Mouse (Mus musculus) embryonic facial prominence, embryonic 10.5 days (tissue): Measurements from ENCODE around the gene Rftn1. TPM values are rescaled to one million over a fixed set of nuclear protein-coding genes. Genes with fewer than 3 reads are reported as not detected.

Experiments used
- DNase-seq: peaks from one replicate; pipeline ENCODE4 v3.0.0-alpha.2; 2017; ENCODE audit warnings: low spot score
- H3K27ac ChIP-seq: fragments of 300-500 bp; sonication (generic); replicated peaks from 2 replicates; pipeline ENCODE4 v1.5.1; 2016; ENCODE audit warnings: mild to moderate bottlenecking
- H3K27me3 ChIP-seq: fragments of 300-500 bp; sonication (generic); replicated peaks from 2 replicates; pipeline ENCODE4 v1.6.1; 2016; ENCODE audit warnings: low read depth, mild to moderate bottlenecking; ENCODE audit not compliant: poor library complexity, severe bottlenecking
- H3K36me3 ChIP-seq: fragments of 300-500 bp; sonication (generic); replicated peaks from 2 replicates; pipeline ENCODE4 v1.6.1; 2016; ENCODE audit warnings: mild to moderate bottlenecking, moderate library complexity
- H3K4me1 ChIP-seq: fragments of 300-500 bp; sonication (generic); 2 replicates; pipeline ENCODE4 v1.6.1; 2016
- H3K4me3 ChIP-seq: fragments of 300-500 bp; sonication (generic); 2 replicates; pipeline ENCODE4 v1.5.1; 2016; ENCODE audit warnings: mild to moderate bottlenecking, moderate library complexity
- H3K9me3 ChIP-seq: fragments of 300-500 bp; sonication (generic); 2 replicates; pipeline ENCODE4 v1.6.1; 2016; ENCODE audit warnings: mild to moderate bottlenecking
- WGBS: fragments of 180-500 bp; shearing (Covaris S2); methylation state at CpG from one replicate; pipeline ENCODE4 v1.1.7; 2016; 5-methylcytosine and 5-hydroxymethylcytosine counted together
- polyA plus RNA-seq: library from polyadenylated mRNA; unstranded; fragments of >200 nt; fragmentation: Nextera tagmentation; extraction: Ambion mirVana; gene quantifications from 2 replicates; pipeline ENCODE4 v1.2.1, GENCODE M21; 2016

Gene Rftn1
- polyA plus RNA-seq, 1 experiment from 2014 or later = 6.6 TPM

- H3K36me3 ChIP-seq = no peaks in the 10 kb centered on the region
- no peaks in the 10 kb centered on the region for H3K27me3 ChIP-seq
- no peak for DNase-seq
- 0 out of 2 replicates have a peak, but pooled peaks cover 13% of the 10 kb centered on the region for H3K4me1 ChIP-seq
- H3K9me3 ChIP-seq = no peaks in the 10 kb centered on the region
- no peak overlapping the region for H3K4me3 ChIP-seq
- WGBS = 83% methylated on average over 5 of the region's 5 CpGs
- no peak overlapping the region for H3K27ac ChIP-seq
Observed at GRCm38 (mm10) chr17:50152085-50152484, 38.4 kb downstream of the Rftn1 start.

GRCm38 (mm10) chr17:50151208-50151723, 39.2 kb downstream of the Rftn1 start:
- Histone ChIP-seq H3K9me3 (no peaks in the 10 kb centered on the region), H3K36me3 (no peaks in the 10 kb centered on the region), H3K27me3 (no peaks in the 10 kb centered on the region), H3K27ac (no peak overlapping the region), H3K4me1 (0 out of 2 replicates have a peak, but pooled peaks cover 13% of the 10 kb centered on the region), H3K4me3 (no peak overlapping the region)
- WGBS = 78% methylated on average over 7 of the region's 7 CpGs
- DNase-seq = no peak

- Histone ChIP-seq H3K27ac (no peak overlapping the region), H3K36me3 (no peaks in the 10 kb centered on the region), H3K27me3 (no peaks in the 10 kb centered on the region), H3K4me3 (no peak overlapping the region), H3K9me3 (no peaks in the 10 kb centered on the region), H3K4me1 (0 out of 2 replicates have a peak, but pooled peaks cover 13% of the 10 kb centered on the region)
- DNase-seq = no peak
- 78% methylated on average over 16 of the region's 16 CpGs for WGBS
Observed at GRCm38 (mm10) chr17:50150416-50151207, 39.9 kb downstream of the Rftn1 start.

DNA sequence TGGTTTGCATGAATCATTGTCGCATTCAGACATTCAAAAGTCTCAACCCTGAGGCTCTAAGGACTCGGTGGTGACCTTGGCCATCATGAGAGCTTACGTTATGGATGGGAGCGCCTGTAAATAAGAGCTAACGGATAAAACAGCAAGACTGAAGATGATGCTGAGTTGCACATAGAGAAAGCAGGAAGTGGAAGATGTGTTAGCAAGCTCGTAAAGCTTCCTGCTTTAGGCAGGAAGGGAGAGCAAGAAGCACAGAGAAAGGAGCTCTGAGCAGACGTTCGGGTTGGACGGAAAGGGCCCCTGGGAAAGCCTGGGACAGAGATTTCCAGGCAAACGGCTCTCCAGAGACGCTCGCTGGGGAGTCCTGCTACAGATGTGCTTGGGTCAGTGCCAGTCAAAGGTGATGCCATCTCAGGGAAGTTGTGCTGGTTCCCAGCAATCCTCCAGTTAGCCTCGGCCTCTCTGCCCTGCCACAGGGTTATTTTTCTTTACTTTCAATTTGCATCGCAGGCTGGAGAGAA, 40.7 kb downstream of the Rftn1 start:
- Histone ChIP-seq H3K9me3 (no peaks in the 10 kb centered on the region), H3K27me3 (no peaks in the 10 kb centered on the region), H3K36me3 (no peaks in the 10 kb centered on the region), H3K4me1 (0 out of 2 replicates have a peak, but pooled peaks cover 13% of the 10 kb centered on the region), H3K4me3 (no peak overlapping the region), H3K27ac (no peak overlapping the region)
- WGBS = 77% methylated on average over 14 of the region's 14 CpGs
- no peak for DNase-seq

GRCm38 (mm10) chr17:50147831-50148587, 42.5 kb downstream of the Rftn1 start:
- no peaks in the 10 kb centered on the region for H3K9me3 ChIP-seq
- H3K36me3 ChIP-seq = no peaks in the 10 kb centered on the region
- H3K27ac ChIP-seq = no peak overlapping the region
- no peak for DNase-seq
- H3K4me3 ChIP-seq = no peak overlapping the region
- H3K27me3 ChIP-seq = no peaks in the 10 kb centered on the region
- 0 out of 2 replicates have a peak, but pooled peaks cover 13% of the 10 kb centered on the region for H3K4me1 ChIP-seq
- 92% methylated on average over 12 of the region's 12 CpGs for WGBS

DNA sequence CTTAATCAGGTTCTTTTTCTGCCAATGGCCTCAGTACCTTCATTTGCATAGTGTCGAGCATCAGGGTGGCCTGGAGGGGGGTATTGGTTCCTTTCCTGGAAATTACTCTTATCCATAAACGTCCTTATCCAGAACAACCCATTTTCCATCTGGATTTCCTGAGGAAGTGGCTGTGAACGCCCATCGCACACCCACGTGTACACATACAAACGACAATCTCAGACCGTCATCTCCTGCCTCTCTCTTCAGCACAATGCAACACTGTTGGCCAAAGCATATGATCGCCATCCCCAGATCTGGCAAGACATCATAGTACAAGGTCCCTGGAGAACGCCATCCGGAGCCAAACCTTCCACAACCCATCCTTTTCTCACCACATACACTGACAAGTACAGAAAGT, 47.1 kb downstream of the Rftn1 start:
- Histone ChIP-seq H3K27ac (no peak overlapping the region), H3K9me3 (no peaks in the 10 kb centered on the region), H3K36me3 (no peaks in the 10 kb centered on the region), H3K27me3 (no peaks in the 10 kb centered on the region), H3K4me1 (peaks cover 11% of the 10 kb centered on the region), H3K4me3 (no peak overlapping the region)
- no peak for DNase-seq
- 90% methylated on average over 10 of the region's 10 CpGs for WGBS

- Histone ChIP-seq H3K4me3 (no peak overlapping the region), H3K9me3 (no peaks in the 10 kb centered on the region), H3K27me3 (no peaks in the 10 kb centered on the region), H3K4me1 (peaks cover 11% of the 10 kb centered on the region), H3K27ac (no peak overlapping the region), H3K36me3 (no peaks in the 10 kb centered on the region)
- WGBS = 76% methylated on average over 8 of the region's 8 CpGs
- DNase-seq = no peak
Observed at GRCm38 (mm10) chr17:50142553-50142952, 47.9 kb downstream of the Rftn1 start.

DNA sequence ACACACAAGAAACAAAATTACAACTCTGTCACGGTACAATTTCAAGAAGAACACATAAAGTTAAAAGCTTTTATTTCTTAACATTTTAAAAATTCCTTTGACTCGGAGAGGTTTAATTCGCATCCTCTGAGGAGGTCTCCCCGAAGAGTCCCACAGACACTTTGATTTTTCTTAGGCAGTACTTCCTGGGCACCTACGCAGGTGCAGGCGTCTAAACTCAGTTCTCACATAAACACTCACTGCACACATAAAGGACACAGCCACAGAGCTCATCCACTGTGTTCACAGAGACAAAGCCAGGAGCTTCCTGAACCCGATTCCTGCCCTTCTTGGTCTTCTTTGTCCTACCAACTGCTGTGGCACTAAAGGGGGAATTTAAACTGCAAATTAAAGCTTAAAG, 48.3 kb downstream of the Rftn1 start:
- Histone ChIP-seq H3K36me3 (no peaks in the 10 kb centered on the region), H3K27me3 (no peaks in the 10 kb centered on the region), H3K27ac (no peak overlapping the region), H3K9me3 (no peaks in the 10 kb centered on the region), H3K4me3 (no peak overlapping the region), H3K4me1 (peaks cover 11% of the 10 kb centered on the region)
- 86% methylated on average over 7 of the region's 7 CpGs for WGBS
- no peak for DNase-seq

- H3K4me3 ChIP-seq = no peak overlapping the region
- H3K9me3 ChIP-seq = no peaks in the 10 kb centered on the region
- peaks cover 11% of the 10 kb centered on the region for H3K4me1 ChIP-seq
- DNase-seq = no peak
- 88% methylated on average over 9 of the region's 9 CpGs for WGBS
- no peak overlapping the region for H3K27ac ChIP-seq
- no peaks in the 10 kb centered on the region for H3K36me3 ChIP-seq
- H3K27me3 ChIP-seq = no peaks in the 10 kb centered on the region
Observed at GRCm38 (mm10) chr17:50136060-50136459, 54.4 kb downstream of the Rftn1 start.

DNA sequence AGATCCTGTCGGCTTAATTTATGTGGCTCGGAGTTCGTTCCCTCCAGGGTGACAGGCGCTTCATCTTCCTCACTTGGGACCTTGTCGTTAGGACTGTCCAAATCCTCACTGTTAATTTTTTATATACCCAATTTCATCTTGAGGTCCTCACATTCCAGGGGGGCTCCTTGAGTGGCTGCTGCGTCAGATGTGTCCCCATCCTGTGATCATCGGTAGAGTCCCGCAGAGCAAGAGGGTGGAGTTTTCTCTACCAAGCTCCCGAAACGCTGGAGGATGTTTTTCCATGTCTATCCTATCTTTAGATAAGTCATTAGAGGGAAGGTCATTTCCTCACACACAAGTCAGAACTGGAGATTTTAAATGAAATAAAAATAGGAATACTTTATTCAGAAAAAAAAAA, 55.0 kb downstream of the Rftn1 start:
- Histone ChIP-seq H3K27ac (no peak overlapping the region), H3K36me3 (no peaks in the 10 kb centered on the region), H3K9me3 (no peaks in the 10 kb centered on the region), H3K4me1 (peaks cover 12% of the 10 kb centered on the region), H3K27me3 (no peaks in the 10 kb centered on the region), H3K4me3 (no peak overlapping the region)
- no peak for DNase-seq
- WGBS = 91% methylated on average over 10 of the region's 10 CpGs

- 85% methylated on average over 4 of the region's 4 CpGs for whole genome bisulfite sequencing
- Histone ChIP-seq H3K4me3 (no peak overlapping the region), H3K36me3 (no peaks in the 10 kb centered on the region), H3K27ac (no peak overlapping the region), H3K9me3 (no peaks in the 10 kb centered on the region), H3K27me3 (no peaks in the 10 kb centered on the region), H3K4me1 (peaks cover 27% of the 10 kb centered on the region)
- no peak for DNase-seq
Observed at GRCm38 (mm10) chr17:50131698-50132097, 58.8 kb downstream of the Rftn1 start.

DNA sequence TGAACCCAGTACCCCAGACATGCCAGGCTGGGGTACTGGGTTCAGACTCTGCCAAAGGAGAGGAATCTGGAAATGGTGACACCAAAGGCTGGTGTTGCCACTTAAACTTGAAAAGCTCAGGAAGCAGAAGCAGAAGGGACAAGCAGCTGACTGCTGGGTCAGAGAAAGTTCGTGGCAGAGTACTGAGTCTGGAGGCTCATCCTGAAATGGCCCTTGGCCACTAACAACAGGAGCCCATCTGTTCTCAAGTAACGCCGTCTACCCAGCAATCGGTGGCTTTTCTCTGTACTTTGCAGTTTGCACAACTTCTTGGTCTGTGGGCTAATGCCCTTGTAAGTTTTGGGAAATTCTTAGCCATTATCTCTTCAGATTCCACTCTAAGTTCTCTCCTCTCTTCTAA, 60.1 kb downstream of the Rftn1 start:
- no peaks in the 10 kb centered on the region for H3K27me3 ChIP-seq
- no peaks in the 10 kb centered on the region for H3K36me3 ChIP-seq
- H3K9me3 ChIP-seq = no peaks in the 10 kb centered on the region
- H3K27ac ChIP-seq = no peak overlapping the region
- peaks cover 35% of the 10 kb centered on the region for H3K4me1 ChIP-seq
- 61% methylated on average over 4 of the region's 4 CpGs for WGBS
- no peak overlapping the region for H3K4me3 ChIP-seq
- no peak for DNase-seq
